Mouse (Mus musculus): ENCODE measurements around the gene Tle2.

- TF ChIP-seq CTCF (IDR thresholded peaks at IDR 0.05; ENCODE audit: low read depth, low read length) (peak; percentile 76), TAL1 (conservative IDR thresholded peaks at IDR 0.05; ENCODE audit: low read depth, low read length) (no peak), GATA1 (IDR thresholded peaks at IDR 0.05; ENCODE audit: borderline replicate concordance, low read length) (no peak), POLR2AphosphoS5 (IDR thresholded peaks at IDR 0.05; ENCODE audit: insufficient replicate concordance, low read depth, low read length) (no peak)
Measured at GRCm38 (mm10) chr10:81556282-81556681, 18.1 kb upstream of the Tle2 start.

Data from G1E (cell line).